In the genomic region with DNA sequence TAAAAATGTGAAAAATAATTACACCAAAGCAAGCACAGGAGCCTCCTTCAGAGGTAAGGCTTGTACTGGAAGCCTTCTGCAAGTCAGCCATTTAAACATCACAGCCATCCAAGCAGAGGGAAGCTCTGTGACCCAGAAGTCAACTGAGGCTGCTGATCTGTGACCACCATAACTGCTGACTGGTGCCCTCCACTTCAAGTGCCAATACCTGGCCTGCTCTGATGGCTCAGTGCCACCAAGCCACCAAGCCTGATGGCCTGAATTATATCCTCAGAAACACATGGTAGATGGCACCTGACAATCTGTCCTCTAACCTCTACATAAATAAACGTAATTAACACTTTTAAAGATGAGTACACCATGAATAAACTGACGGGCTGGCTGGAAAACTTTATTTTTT, we compare ENCODE assay signal across 27 mouse cellular contexts. TPM values are rescaled to one million over a fixed set of nuclear protein-coding genes. Genes with fewer than 3 reads are reported as not detected.
DNase-seq lines count a peak whose midpoint lies in the region; ATAC-seq and TF ChIP-seq lines count a peak whose summit lies in the region.
"Had no signal": no experiment of that assay in that cellular context is flagged by ENCODE, and none has a peak within 500 bp of the region (broad histone marks: within the 10 kb centered on the region; RNA-seq: fewer than 3 reads in every experiment).

No protein-coding gene starts in this region.

- peak; percentile 49 for DNase-seq in kidney, adult 2 months
- no peak for DNase-seq in kidney, adult 11 months
- DNase-seq in left cerebral cortex, postnatal 4 days = peak; percentile 24
- DNase-seq in left cerebral cortex, adult 11 months (ENCODE audit: low spot score) = no peak
- DNase-seq in cerebellum, adult 8-10 months = peak; percentile 49
- peak; percentile 80 to 81 for DNase-seq in cerebellum, postnatal 14 days
- no peak for DNase-seq in liver, postnatal 0 days
- no peak for DNase-seq in MN1 (ENCODE audit: low spot score)
- DNase-seq: adrenal gland, postnatal 10 days; heart, postnatal 10 days; lung, adult 2 months; lung, postnatal 14 days; right cerebral cortex, postnatal 25 days; spleen, adult 18-20 months; thymus, postnatal 14 days had no signal

- no peak overlapping the region for H3K4me3 ChIP-seq in kidney, adult 2 months (ENCODE audit: insufficient read depth, low read depth, low read length)
- no peak overlapping the region for H3K4me3 ChIP-seq in liver, postnatal 0 days (ENCODE audit: low read depth, low read length)
- H3K4me3 ChIP-seq: forebrain, embryonic 13.5 days; heart, embryonic 10.5 days; limb, embryonic 12.5 days; midbrain, embryonic 13.5 days had no signal

- H3K27me3 ChIP-seq in kidney, adult 2 months (replicated peaks; ENCODE audit: control insufficient read depth, insufficient read depth, low read length) = no peaks in the 10 kb centered on the region
- no peaks in the 10 kb centered on the region for H3K27me3 ChIP-seq in liver, postnatal 0 days (ENCODE audit: insufficient read depth, low read length)
- H3K27me3 ChIP-seq: forebrain, embryonic 13.5 days; limb, embryonic 12.5 days; midbrain, embryonic 13.5 days had no signal

- peaks cover 32% of the 10 kb centered on the region; the same call in 1 of the 2 replicates for H3K4me1 ChIP-seq in kidney, adult 2 months (ENCODE audit: control insufficient read depth, insufficient read depth, low read length)
- H3K4me1 ChIP-seq in liver, postnatal 0 days (ENCODE audit: insufficient read depth) = peaks cover 44% of the 10 kb centered on the region

- no peaks in the 10 kb centered on the region for H3K36me3 ChIP-seq in kidney, adult 2 months (ENCODE audit: control insufficient read depth, insufficient read depth, low read length)
- no peaks in the 10 kb centered on the region for H3K36me3 ChIP-seq in liver, postnatal 0 days (replicated peaks; ENCODE audit: insufficient read depth, low read length)
- H3K36me3 ChIP-seq: midbrain, embryonic 13.5 days had no signal

- no peak for ATAC-seq in liver, postnatal 0 days
- ATAC-seq: forebrain, embryonic 13.5 days; hindbrain, postnatal 0 days; intestine, embryonic 16.5 days; midbrain, embryonic 13.5 days had no signal

- WGBS in kidney, adult 2 months = 38% methylated on average over 2 of the region's 2 CpGs
- WGBS in liver, postnatal 0 days (ENCODE audit: insufficient replicate concordance) = 81% methylated on average over 2 of the region's 2 CpGs

- TF ChIP-seq CTCF in kidney, adult 2 months (conservative IDR thresholded peaks at IDR 0.05; ENCODE audit: insufficient read depth, insufficient read length, low read depth, low read length) = no peak
- no peak for TF ChIP-seq CTCF in liver, postnatal 0 days (IDR thresholded peaks at IDR 0.05; ENCODE audit: low read depth)

- no peak for TF ChIP-seq EP300 in liver, postnatal 0 days (IDR thresholded peaks at IDR 0.05; ENCODE audit: low read depth)

- H3K9ac ChIP-seq in liver, postnatal 0 days (replicated peaks) = no peak overlapping the region
- H3K9ac ChIP-seq: forebrain, embryonic 13.5 days; limb, embryonic 12.5 days; midbrain, embryonic 13.5 days had no signal

- intact Hi-C loops in left cerebral cortex, postnatal 4 days (cut with DNase I) = no loop called here

- TF ChIP-seq POLR2A in kidney, adult 2 months (IDR thresholded peaks at IDR 0.05; ENCODE audit: low read depth, low read length) = no peak

- H3K9me3 ChIP-seq in liver, postnatal 0 days (ENCODE audit: low read length) = no peaks in the 10 kb centered on the region
- H3K9me3 ChIP-seq: forebrain, embryonic 13.5 days; heart, embryonic 10.5 days; limb, embryonic 12.5 days; midbrain, embryonic 13.5 days had no signal

- no peak overlapping the region for H3K4me2 ChIP-seq in liver, postnatal 0 days (ENCODE audit: low read depth, low read length)
- H3K4me2 ChIP-seq: forebrain, embryonic 13.5 days; limb, embryonic 12.5 days; liver, embryonic 11.5 days; midbrain, embryonic 13.5 days had no signal

- no peak overlapping the region for H3K27ac ChIP-seq in kidney, adult 2 months (ENCODE audit: insufficient read depth, low read depth, low read length)
- H3K27ac ChIP-seq in liver, postnatal 0 days (ENCODE audit: low read depth) = no peak overlapping the region
- H3K27ac ChIP-seq: forebrain, embryonic 13.5 days; heart, embryonic 10.5 days; hindbrain, postnatal 0 days; limb, embryonic 12.5 days; midbrain, embryonic 13.5 days had no signal

RNA-seq across cellular contexts. Expression of gene Bicra, which starts 6.5 kb away (rescaled TPM):
- polyA plus RNA-seq in kidney, adult 2 months (2012; rRNA removed) = 7.9 and 8.6 TPM in 2 replicates
- 10 to 100 TPM; 25.3 to 25.8 TPM for total RNA-seq in left cerebral cortex, postnatal 4 days (2021)
- 0.95 and 1.0 TPM in 2 replicates for polyA plus RNA-seq in liver, postnatal 0 days (2015; fragmentation: Nextera tagmentation; extraction: Ambion mirVana)

RNA-seq across cellular contexts. Expression of gene Zfp541, which starts 20.4 kb away (rescaled TPM):
- 0.03 TPM in 1 of 2 replicates, not detected in the other for polyA plus RNA-seq in kidney, adult 2 months (2012; rRNA removed)
- under 1 TPM; 0.38 to 0.58 TPM for total RNA-seq in left cerebral cortex, postnatal 4 days (2021)
- polyA plus RNA-seq in liver, postnatal 0 days (2015; fragmentation: Nextera tagmentation; extraction: Ambion mirVana) = not detected in 2 replicates
- total RNA-seq: gastrocnemius, adult 8-10 months; heart, postnatal 10 days; MEL; monocyte, adult 5-6 weeks had no signal
- polyA plus RNA-seq: C2C12; forebrain, embryonic 13.5 days; heart, embryonic 10.5 days; hindbrain, embryonic 11.5 days; limb, embryonic 12.5 days; liver, embryonic 11.5 days; midbrain, embryonic 13.5 days had no signal

RNA-seq across cellular contexts. Expression of gene Napa, which starts 57.0 kb away (rescaled TPM):
- polyA plus RNA-seq in kidney, adult 2 months (2012; rRNA removed) = 177 and 207 TPM in 2 replicates
- 100 to 1,000 TPM; 141 to 157 TPM for total RNA-seq in left cerebral cortex, postnatal 4 days (2021)
- polyA plus RNA-seq in liver, postnatal 0 days (2015; fragmentation: Nextera tagmentation; extraction: Ambion mirVana) = 96.6 and 105 TPM in 2 replicates

Comparison
In these comparisons a context has a peak if more than half of its experiments do, and no peak if none do; other contexts are left out.
1. DNase-seq: peak in kidney, adult 2 months (single experiment), left cerebral cortex, postnatal 4 days (single experiment), cerebellum, adult 8-10 months (single experiment) and cerebellum, postnatal 14 days (2 of 2); none in kidney, adult 11 months (single experiment), left cerebral cortex, adult 11 months (single experiment), liver, postnatal 0 days (single experiment) and MN1 (single experiment).